Mouse (Mus musculus) limb, embryonic 11.5 days (tissue): ENCODE results near the gene Cdc42bpb. TPM values are rescaled to one million over a fixed set of nuclear protein-coding genes. Genes with fewer than 3 reads are reported as not detected.

Experiments
- ATAC-seq: fragments of 200-750 bp; cut with Nextera tagmentation; 2 replicates; pipeline ENCODE4 v1.8.0; 2017; ENCODE audit warnings: low read depth; ENCODE audit not compliant: insufficient number of reproducible peaks, low FRiP score, low TSS enrichment
- DNase-seq: peaks from one replicate; pipeline ENCODE4 v3.0.0-alpha.2; 2015; ENCODE audit warnings: low spot score
- H3K27ac ChIP-seq: fragments of 300-500 bp; sonication (generic); replicated peaks from 2 replicates; pipeline ENCODE4 v1.5.1; 2014; ENCODE audit warnings: low read depth, mild to moderate bottlenecking, low read length
- H3K27me3 ChIP-seq: fragments of 300-500 bp; sonication (generic); 2 replicates; pipeline ENCODE4 v1.6.1; 2014; ENCODE audit warnings: mild to moderate bottlenecking, low read length, mixed read lengths; ENCODE audit not compliant: control insufficient read depth, insufficient read depth
- H3K36me3 ChIP-seq: fragments of 300-500 bp; sonication (generic); 2 replicates; pipeline ENCODE4 v1.6.1; 2014; ENCODE audit warnings: mild to moderate bottlenecking, low read length, moderate library complexity, mixed read lengths; ENCODE audit not compliant: control insufficient read depth, insufficient read depth
- H3K4me1 ChIP-seq: fragments of 300-500 bp; sonication (generic); 2 replicates; pipeline ENCODE4 v1.6.1; 2014; ENCODE audit warnings: low read length, mixed read lengths; ENCODE audit not compliant: control insufficient read depth, insufficient read depth
- H3K4me2 ChIP-seq: fragments of 300-500 bp; sonication (generic); 2 replicates; pipeline ENCODE4 v1.6.1; 2014; ENCODE audit warnings: low read depth, mild to moderate bottlenecking, moderate library complexity; ENCODE audit not compliant: severe bottlenecking
- H3K4me3 ChIP-seq: fragments of 300-500 bp; sonication (generic); 2 replicates; pipeline ENCODE4 v1.5.1; 2014; ENCODE audit warnings: low read depth, low read length
- H3K9ac ChIP-seq: fragments of 300-500 bp; sonication (generic); 2 replicates; pipeline ENCODE4 v1.6.1; 2014; ENCODE audit warnings: mild to moderate bottlenecking, low read length
- H3K9me3 ChIP-seq: fragments of 300-500 bp; sonication (generic); 2 replicates; pipeline ENCODE4 v1.6.1; 2016; ENCODE audit warnings: low read length; ENCODE audit not compliant: control insufficient read depth
- WGBS: fragments of 180-500 bp; shearing (Covaris S2); extraction: QIAGEN DNeasy Blood & Tissue Kit; methylation state at CpG from one replicate; pipeline ENCODE4 v1.1.7; 2014; 5-methylcytosine and 5-hydroxymethylcytosine counted together
- polyA plus RNA-seq: library from polyadenylated mRNA; unstranded; fragments of >200 nt; fragmentation: Nextera tagmentation; extraction: Ambion mirVana; gene quantifications from 2 replicates; pipeline ENCODE4 v1.2.1, GENCODE M21; 2014

Cdc42bpb gene
- polyA plus RNA-seq, 1 experiment from 2014 or later: 30.4 TPM

DNA sequence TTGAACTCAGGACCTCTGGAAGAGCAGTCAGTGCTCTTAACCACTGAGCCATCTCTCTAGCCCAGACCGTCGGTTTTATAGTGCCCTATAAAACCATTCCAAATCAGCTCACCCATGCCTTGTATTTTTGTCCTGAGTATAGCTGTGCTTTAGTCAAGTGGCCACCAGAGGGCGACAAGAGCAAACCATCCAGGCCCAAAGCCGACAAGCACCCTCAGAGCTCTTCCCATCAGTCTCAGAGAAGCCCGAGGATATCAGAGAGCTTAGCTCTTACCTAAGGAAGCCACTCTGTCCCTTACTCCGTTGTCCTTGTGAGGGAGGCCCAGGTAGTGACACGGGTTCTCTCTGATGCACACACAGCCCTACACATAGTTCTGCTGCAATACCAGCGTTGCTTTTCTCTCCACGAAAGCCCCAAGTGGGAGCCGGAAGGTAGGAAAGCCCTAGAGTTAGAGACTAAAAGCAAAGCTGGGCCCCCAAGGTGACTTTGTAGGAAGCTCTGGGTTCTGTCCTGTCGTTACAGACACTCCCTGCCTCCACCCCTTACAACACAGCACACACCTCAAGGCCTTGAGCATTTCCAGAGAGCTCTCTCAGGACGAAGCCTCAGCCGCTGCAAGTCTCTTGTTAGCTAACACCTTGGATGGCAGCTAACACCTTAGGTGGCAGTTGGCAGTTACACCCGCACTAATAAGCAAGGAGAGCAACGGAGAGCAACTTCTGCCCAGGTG lies 24.1 kb upstream of the Cdc42bpb start:
- H3K27ac ChIP-seq: no peak overlapping the region
- WGBS: 16% methylated on average over 15 of the region's 15 CpGs
- no peak overlapping the region for H3K4me2 ChIP-seq
- peaks cover 9% of the 10 kb centered on the region for H3K27me3 ChIP-seq
- H3K36me3 ChIP-seq: no peaks in the 10 kb centered on the region
- H3K4me3 ChIP-seq: no peak overlapping the region
- DNase-seq: peak; percentile 89
- 0 out of 2 replicates have a peak, but pooled peaks cover under 1% of the 10 kb centered on the region for H3K4me1 ChIP-seq
- no peak for ATAC-seq
- H3K9me3 ChIP-seq: no peaks in the 10 kb centered on the region
- no peak overlapping the region for H3K9ac ChIP-seq

DNA sequence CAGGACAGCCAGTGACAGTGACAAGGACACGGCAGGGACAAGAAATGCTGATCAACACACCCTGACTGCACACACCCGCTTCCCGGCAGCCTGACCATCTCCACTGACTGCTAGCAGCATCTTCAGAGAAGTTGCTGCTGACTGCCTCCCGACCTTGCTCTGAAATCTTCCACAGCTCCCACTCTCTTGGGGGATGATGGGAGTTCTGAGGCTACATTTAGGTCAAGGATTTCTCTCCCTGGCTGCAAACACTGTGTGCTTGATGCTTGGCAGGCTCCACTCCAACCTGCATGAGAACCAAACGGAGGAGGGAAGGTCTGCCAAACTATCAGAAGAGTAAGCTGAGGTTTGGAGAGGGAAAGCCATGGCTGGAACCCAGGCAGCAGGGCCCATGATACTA lies 19.5 kb upstream of the Cdc42bpb start:
- Histone ChIP-seq H3K36me3 (no peaks in the 10 kb centered on the region), H3K4me3 (no peak overlapping the region), H3K27ac (no peak overlapping the region), H3K4me2 (no peak overlapping the region), H3K9ac (no peak overlapping the region), H3K9me3 (no peaks in the 10 kb centered on the region), H3K4me1 (no peaks in the 10 kb centered on the region), H3K27me3 (no peaks in the 10 kb centered on the region; the same call in 1 of the 2 replicates)
- no peak for ATAC-seq
- 65% methylated on average over 5 of the region's 5 CpGs for WGBS
- no peak for DNase-seq

GRCm38 (mm10) chr12:111394008-111394407 lies 16.5 kb upstream of the Cdc42bpb start:
- WGBS: 88% methylated on average over 6 of the region's 6 CpGs
- DNase-seq (no peak), ATAC-seq (no peak)
- Histone ChIP-seq H3K27me3 (no peaks in the 10 kb centered on the region), H3K27ac (no peak overlapping the region), H3K4me1 (no peaks in the 10 kb centered on the region), H3K4me3 (no peak overlapping the region), H3K4me2 (no peak overlapping the region), H3K9ac (no peak overlapping the region), H3K9me3 (no peaks in the 10 kb centered on the region), H3K36me3 (no peaks in the 10 kb centered on the region)

- no peaks in the 10 kb centered on the region for H3K27me3 ChIP-seq
- H3K9ac ChIP-seq: no peak overlapping the region
- H3K27ac ChIP-seq: no peak overlapping the region
- no peak for DNase-seq
- no peak overlapping the region for H3K4me2 ChIP-seq
- no peaks in the 10 kb centered on the region for H3K36me3 ChIP-seq
- 94% methylated on average over 4 of the region's 4 CpGs for WGBS
- no peak for ATAC-seq
- no peaks in the 10 kb centered on the region for H3K4me1 ChIP-seq
- no peak overlapping the region for H3K4me3 ChIP-seq
- H3K9me3 ChIP-seq: no peaks in the 10 kb centered on the region
These were observed 9.6 kb upstream of the Cdc42bpb start for GRCm38 (mm10) chr12:111387146-111387545.

- no peak overlapping the region for H3K4me2 ChIP-seq
- no peaks in the 10 kb centered on the region for H3K36me3 ChIP-seq
- H3K27me3 ChIP-seq: no peaks in the 10 kb centered on the region
- ATAC-seq: 0 out of 2 replicates have a peak, but pooled peaks have one; percentile 35
- DNase-seq: no peak
- no peaks in the 10 kb centered on the region for H3K4me1 ChIP-seq
- no peak overlapping the region for H3K4me3 ChIP-seq
- H3K27ac ChIP-seq: no peak overlapping the region
- H3K9ac ChIP-seq: no peak overlapping the region
- no peaks in the 10 kb centered on the region for H3K9me3 ChIP-seq
- WGBS: 69% methylated on average over 8 of the region's 8 CpGs
These were observed 9.2 kb upstream of the Cdc42bpb start for GRCm38 (mm10) chr12:111386642-111387120.

DNA sequence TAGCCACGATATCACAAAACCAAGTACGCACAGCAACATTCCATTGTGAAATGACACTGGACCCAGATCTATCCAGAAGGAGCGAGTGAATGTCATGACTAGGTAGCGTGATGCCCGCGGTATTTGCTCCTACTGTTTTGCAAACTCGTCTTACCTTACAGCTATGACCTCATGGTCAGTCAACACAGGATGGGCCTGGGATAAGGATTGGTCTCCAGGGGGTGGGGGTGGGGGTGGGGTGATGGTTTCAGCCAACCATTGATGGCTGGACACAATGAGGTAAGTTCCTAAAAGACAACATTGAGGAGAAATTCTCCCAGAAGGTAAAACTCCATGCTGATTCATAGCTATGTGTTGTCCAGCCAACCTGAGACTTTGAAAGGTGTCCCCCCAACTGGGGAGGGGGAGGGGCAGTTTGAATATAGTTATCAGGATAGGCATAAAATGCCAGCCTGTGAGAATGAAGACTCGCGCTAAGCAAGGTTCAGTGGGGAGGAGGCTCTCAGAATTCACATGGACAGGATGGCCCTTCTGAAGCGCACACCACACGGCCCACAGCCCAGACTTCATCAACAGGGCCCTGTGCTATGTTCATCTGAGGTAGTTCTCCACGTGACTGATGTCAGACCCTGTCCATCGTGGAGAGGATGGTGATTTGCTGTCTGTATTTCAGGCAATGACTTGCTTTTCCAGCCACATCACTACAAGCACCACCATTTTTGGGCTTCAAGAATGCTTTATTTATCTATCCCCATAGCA lies 8.5 kb upstream of the Cdc42bpb start:
- no peaks in the 10 kb centered on the region for H3K9me3 ChIP-seq
- no peak overlapping the region for H3K4me3 ChIP-seq
- no peaks in the 10 kb centered on the region for H3K4me1 ChIP-seq
- H3K27ac ChIP-seq: no peak overlapping the region
- no peaks in the 10 kb centered on the region for H3K36me3 ChIP-seq
- no peak overlapping the region for H3K9ac ChIP-seq
- WGBS: 88% methylated on average over 13 of the region's 13 CpGs
- no peaks in the 10 kb centered on the region for H3K27me3 ChIP-seq
- ATAC-seq: no peak
- no peak overlapping the region for H3K4me2 ChIP-seq
- DNase-seq: no peak

DNA sequence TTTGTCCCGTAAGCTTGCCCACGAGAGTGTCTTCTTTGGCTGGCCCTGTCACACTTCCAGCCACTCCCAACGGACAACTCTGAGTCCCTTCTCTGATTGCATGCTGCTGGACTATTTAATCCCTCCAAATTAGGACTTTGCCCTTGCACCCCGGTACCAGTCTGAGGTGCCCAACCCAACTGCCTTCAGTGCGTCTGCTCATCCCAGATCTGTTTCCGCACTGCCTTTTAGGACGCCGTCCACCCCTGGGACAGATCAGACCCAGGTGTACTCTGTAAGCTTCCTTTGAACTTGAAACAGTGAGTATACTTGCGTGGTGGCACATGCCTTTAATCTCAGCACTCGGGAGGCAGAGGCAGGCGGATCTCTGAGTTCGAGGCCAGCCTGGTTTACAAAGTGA lies 1.3 kb upstream of the Cdc42bpb start:
- Histone ChIP-seq H3K4me3 (peak overlapping the region; percentile 82; the same call in 1 of the 2 replicates), H3K27ac (no peak overlapping the region), H3K4me1 (peaks cover 7% of the 10 kb centered on the region), H3K4me2 (peak overlapping the region; percentile 75; the same call in 1 of the 2 replicates), H3K9me3 (no peaks in the 10 kb centered on the region), H3K27me3 (no peaks in the 10 kb centered on the region), H3K36me3 (no peaks in the 10 kb centered on the region), H3K9ac (no peak overlapping the region)
- WGBS: 79% methylated on average over 12 of the region's 12 CpGs
- ATAC-seq: no peak
- DNase-seq: no peak

DNA sequence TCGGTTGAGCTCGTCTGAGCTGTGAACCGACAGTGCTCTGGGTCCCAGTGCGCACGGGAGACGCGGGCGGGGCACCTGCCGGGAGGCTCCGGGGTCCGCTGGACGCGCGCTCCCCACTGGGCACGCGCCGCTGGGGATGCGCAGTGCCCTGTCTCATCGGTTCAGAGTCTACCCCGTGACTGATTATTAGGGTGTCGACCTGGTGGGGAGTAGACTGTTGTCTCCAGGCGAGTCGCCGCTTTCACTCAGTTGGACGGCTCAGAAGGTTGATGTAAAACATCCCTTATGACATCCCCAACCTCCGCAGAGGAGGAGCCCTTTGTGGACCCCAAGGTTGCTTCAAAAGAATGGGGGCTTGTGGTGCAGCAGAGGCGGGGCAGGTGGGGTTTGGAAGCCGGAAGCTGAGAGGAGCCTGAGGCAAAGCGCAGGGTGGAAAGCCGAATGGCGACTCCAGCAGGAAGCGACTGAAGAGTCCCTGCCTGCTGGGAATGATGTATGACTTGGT lies 520 bp upstream of the Cdc42bpb start:
- ATAC-seq (no peak; the same call in 1 of the 2 replicates), DNase-seq (peak; percentile 56)
- Histone ChIP-seq H3K9ac (peak overlapping the region; percentile 90), H3K27me3 (no peaks in the 10 kb centered on the region), H3K27ac (peak overlapping the region; percentile 42; the same call in 1 of the 2 replicates), H3K4me3 (peak overlapping the region; percentile 82), H3K4me2 (peak overlapping the region; percentile 75), H3K4me1 (peaks cover 7% of the 10 kb centered on the region), H3K9me3 (no peaks in the 10 kb centered on the region), H3K36me3 (no peaks in the 10 kb centered on the region)
- WGBS: under 1% methylated on average over 32 of the region's 32 CpGs
